Mouse (Mus musculus) myocyte (in vitro differentiated cells): ENCODE results near the gene Rabl6.

ENCODE experiments used
- MAX ChIP-seq: IDR thresholded peaks from one replicate; pipeline ENCODE4 v1.6.1; 2011; ENCODE audit warnings: low read depth, mild to moderate bottlenecking, control low read depth
- POLR2A ChIP-seq: IDR thresholded peaks from one replicate; pipeline ENCODE4 v1.6.1; 2011; ENCODE audit warnings: low read depth, mild to moderate bottlenecking, control low read depth, moderate library complexity; ENCODE audit not compliant: insufficient read length
- POLR2AphosphoS2 ChIP-seq: IDR thresholded peaks from one replicate; pipeline ENCODE4 v1.6.1; 2011; ENCODE audit warnings: low read depth, control low read depth; ENCODE audit not compliant: insufficient read length
- SRF ChIP-seq: IDR thresholded peaks from one replicate; pipeline ENCODE4 v1.6.1; 2011; ENCODE audit warnings: low read depth; ENCODE audit not compliant: control insufficient read depth, insufficient read length

DNA sequence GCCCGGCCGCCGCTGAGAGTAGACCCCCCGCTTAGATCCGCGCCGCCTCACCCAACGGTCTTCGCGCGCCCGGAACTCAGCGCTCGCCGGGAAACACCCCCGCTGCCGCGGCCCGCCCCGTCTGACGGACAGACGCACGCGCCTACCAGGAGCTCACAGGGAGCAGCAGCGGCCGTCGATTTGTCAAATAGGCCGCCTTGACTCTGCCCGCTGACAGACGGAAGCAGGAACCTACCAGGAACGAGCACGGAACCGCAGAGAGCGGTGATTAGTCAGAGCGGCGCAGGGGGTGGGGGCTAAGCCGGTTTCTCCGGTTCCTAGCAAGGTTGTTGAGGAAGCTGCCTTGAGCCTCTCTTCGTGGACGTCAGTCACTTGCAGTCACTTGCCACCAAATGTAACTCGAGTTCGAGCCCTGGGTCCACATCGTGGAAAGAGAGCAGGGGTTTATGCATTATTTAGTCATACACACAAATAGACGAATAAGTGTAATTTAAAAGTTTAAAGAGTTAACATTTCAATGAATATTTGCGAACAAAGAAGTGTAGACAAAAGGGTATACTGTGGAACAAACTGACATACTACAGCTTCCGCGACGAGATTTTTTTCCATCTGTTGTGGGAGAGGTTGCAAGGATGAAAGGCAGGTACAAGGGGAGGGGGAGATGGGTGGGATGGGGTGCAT is 61.4 kb downstream of the Rabl6 start, which contains the start of gene Traf2:
- TF ChIP-seq POLR2AphosphoS2, result peak; percentile 66
- peak; percentile 66 for TF ChIP-seq POLR2A
- no peak for TF ChIP-seq MAX
- TF ChIP-seq SRF, result peak; percentile 39
